Mouse (Mus musculus) kidney, postnatal 14 days (tissue): ENCODE data around the gene Gm20403.
A peak's percentile ranks its signal among the peaks of the same experiment; 100 is the strongest.
"Not testable (repeated sequence)": the region's sequence is repeated elsewhere in the genome, so short reads cannot be mapped to it uniquely, and the experiment has no call there.

Experiments
- DNase-seq: peaks from one replicate; pipeline ENCODE4 v3.0.0; 2022; ENCODE audit warnings: mixed read lengths

Gene Gm20403

DNA sequence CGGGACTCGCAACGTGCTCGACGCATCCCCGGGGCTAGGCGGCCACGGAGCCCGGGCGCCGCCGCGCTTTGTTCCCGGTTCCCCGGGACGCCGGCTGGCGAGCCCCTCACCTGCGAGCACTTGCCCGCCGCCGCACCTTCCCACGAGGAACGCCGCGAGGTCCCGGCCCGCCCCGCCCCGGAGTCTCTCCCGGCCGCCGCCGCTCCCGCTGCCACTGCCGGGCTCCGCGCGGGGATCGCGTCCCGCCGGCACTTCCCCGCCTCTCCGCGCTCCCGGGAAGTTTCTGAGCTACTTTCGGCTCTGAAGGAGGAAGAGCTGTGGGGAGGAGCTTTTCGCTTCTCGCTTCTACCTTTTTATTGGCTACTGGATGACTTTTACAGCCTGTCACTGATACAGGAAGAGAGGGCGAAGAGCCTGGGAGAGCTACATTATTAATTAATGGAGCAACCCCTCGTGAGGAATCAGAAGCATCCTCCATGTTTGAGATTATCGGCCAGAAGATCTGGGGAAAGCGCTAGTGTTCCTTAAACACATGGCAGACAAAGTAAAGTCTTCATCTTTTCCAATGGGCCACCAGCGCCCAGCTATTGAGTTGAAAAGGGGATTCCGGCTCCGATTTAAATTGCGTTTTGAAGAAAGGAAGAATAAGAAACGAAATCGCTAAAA is at the start of gene Gm20403:
TSS of gene Gm20403 (minus strand) at position 478 of the 666 bp plus-strand sequence.
- DNase-seq: peak; percentile 82

GRCm38 (mm10) chr12:55027088-55027487 is 40.8 kb upstream of the Gm20403 start:
- DNase-seq: no peak

DNA sequence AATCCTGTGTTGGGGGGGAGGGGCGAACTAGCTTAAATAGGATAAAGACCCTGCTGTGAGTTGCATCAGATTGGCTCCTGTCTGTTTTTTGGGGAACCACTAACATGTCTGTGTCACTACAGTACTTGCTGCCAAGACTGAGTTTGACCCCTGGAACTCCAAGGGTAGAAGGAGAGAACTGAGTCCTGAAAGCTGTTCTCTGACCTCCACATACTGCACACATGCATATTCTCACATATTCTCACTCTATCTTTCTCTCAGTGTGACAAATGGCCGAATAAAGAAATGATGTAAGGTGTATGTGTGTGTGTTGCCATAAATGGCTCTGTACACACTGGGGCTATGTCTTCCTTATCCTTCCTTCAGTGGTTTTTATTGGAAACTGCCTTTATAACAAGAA is 37.0 kb upstream of the Gm20403 start:
- no peak for DNase-seq

DNA sequence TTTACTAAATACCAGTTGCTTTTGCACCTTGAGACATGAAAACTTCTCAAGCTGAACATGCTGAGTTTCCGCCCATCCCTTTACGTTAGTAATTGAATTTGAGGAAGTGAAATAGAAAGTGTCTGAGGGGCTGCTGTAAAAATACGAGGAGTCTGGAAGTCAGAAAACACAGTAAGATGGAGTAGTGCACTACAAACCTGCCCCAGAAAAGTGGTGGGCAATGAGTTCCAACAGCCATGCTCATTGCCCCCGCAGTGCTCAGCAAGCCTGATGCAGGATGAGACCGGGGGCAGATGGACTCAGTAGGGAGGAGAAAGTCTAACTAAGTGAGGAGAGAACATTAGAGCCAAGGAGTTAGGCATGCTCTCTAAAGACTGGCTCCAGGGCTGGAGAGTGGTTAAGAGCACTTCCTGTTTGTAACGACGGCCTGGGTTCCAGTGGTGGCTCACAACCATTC is 33.1 kb upstream of the Gm20403 start:
- DNase-seq: no peak

GRCm38 (mm10) chr12:55017119-55017721 is 30.9 kb upstream of the Gm20403 start:
- no peak for DNase-seq

DNA sequence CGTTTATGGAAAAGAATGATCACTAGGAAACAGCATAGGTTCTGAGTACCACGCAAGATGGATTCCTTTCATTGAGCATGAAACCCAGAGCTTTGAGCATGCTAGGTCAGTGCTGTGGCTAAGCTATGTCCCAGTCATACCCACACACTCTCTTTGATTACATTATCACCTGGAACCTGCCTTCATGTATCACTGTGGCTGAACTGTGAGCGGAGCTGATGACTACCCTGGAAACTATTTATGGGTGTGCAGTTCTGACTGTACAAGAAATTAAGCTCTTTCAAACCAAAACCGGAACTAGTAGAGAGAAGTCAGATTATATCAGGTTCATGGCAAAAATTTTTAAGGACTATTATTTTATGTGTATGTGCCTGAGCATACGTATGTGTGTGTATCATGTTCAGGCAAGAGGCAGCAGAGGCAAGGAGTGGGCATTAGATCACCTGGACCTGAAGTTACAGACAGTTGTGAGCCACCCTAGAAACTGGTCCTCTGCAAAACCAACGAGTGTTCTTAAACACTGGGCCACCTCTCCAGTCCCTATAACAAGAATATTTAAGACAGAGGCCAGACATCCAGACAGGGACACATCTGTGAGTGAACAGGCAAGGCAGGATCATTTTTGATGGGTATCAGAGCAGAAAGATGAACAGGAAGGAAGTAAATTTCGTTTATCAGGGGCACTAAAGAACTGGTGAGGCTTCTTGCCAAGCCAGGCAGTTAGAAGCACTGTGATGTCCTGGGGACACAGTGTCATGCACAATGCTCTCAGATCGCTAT is 30.2 kb upstream of the Gm20403 start:
- no peak for DNase-seq

GRCm38 (mm10) chr12:55015428-55015827 is 29.1 kb upstream of the Gm20403 start:
- no peak for DNase-seq

- DNase-seq: no peak
Measured at GRCm38 (mm10) chr12:55013626-55014398, 27.5 kb upstream of the Gm20403 start, which contains the start of gene Baz1a. TSS of gene Baz1a (minus strand) at chr12:55014348.

- no peak for DNase-seq
Measured at GRCm38 (mm10) chr12:55013031-55013430, 26.7 kb upstream of the Gm20403 start.

DNA sequence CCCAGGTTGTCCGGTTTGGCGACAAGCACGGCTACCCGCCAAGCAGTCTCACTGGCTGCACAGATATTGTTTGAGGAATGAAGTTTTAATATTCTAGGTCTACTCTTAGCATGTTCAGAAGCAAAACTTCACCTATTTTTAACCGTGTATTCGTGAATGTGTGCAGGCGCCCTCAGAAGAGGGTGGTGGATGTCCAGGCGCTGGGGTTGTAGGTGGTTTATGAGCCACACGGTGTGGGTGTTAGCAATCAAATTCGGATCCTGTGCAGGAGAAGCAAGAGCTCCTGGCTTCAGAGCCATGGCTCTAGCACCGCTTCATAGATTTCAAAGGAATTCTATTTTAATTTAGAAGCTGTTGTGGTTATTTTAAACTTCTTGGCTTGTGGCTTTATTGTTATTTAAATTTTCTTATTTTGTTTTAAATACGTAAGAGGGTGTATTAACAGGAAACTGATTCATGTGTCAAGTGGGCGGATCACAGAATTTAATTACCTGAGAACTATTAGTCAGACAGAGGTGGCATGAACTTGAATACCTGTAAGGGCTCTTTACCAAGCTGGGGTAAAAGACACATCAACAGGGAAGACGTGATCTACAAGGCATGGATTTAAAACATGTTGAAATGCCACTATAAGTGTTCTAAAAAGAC is 21.2 kb upstream of the Gm20403 start:
- DNase-seq: no peak

GRCm38 (mm10) chr12:55006071-55006470 is 19.7 kb upstream of the Gm20403 start:
- DNase-seq: no peak

GRCm38 (mm10) chr12:55004396-55004795 is 18.1 kb upstream of the Gm20403 start:
- DNase-seq: no peak

- no peak for DNase-seq
Measured at GRCm38 (mm10) chr12:55003843-55004242, 17.5 kb upstream of the Gm20403 start.

GRCm38 (mm10) chr12:55002532-55002931 is 16.2 kb upstream of the Gm20403 start:
- not testable (repeated sequence) for DNase-seq

DNA sequence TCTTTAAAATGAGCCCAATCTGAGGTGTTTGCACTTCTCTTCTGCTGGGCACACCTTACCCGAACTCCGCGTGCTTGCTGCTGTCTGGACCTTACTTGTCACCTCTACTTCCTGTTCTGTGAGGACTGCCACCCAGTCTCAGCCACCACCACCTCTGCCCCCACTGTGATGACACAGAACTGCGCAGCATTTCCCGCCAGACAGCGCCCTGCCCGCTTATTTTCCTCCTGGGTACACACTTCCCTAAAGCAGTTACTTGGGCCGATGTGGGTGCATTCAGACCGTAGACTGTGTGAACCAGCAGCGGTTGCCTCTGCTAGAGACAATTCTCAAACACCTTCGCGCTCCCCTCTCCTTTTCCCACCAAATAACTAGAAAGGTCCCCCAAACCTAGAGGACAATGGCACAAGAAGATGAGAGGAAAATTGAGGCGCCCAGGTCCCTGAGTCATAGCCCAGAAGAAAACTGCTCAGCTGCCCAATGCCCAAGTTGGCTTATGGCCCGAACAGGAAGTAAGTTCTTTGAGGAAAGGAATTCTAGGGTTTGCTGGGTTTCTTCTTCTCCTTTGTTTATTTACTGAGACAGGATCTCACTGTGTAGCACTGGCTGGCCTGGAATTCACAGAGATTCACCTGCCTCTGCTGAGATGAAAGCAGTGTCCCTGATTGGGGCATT is 12.8 kb upstream of the Gm20403 start:
- DNase-seq: peak; percentile 20

GRCm38 (mm10) chr12:54998411-54998810 is 12.1 kb upstream of the Gm20403 start:
- DNase-seq: no peak

DNA sequence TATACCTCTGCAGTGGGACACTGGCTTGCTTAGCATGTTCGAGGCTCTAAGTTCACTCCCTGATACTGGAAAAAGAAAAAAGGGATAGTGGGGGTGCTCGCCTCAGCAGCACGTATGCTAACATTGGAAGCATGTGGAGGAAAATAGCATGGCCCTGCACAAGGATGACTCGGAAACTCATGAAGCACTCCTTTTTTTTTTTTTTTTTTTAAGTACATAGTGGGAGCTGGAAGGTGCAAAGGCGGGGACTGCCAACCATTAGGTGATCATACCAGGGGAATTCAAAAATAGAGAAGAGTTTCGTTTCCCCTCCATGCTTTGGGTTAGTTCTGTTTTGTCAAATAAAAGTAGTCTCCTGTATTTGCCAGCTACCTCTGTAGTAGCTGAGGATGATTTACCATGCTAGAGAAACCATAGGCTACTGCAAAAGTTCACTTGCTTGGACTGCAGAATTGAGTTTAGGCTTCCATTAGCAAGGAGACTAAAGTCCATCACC is 10.7 kb upstream of the Gm20403 start:
- DNase-seq: no peak

- no peak for DNase-seq
Measured at GRCm38 (mm10) chr12:54995965-54996364, 9.6 kb upstream of the Gm20403 start.

DNA sequence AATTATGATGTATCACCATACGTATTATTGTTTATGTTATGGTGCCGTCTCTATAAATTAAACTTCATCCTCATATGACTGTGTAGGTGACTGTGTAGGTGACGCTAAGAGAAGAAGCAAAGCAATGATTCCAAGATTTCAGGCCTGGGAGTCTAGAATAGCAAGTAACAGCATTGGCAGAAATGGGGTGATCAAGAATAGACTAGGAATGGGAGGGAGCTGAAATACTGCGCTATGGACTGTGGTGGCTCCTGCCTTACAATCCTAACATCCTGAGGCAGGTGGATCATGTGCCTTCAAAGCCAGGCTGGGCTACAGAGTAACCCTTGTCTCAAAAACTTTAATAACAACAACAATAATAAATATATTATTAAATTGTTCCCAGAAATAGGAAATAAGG is 8.1 kb upstream of the Gm20403 start:
- DNase-seq: no peak

DNA sequence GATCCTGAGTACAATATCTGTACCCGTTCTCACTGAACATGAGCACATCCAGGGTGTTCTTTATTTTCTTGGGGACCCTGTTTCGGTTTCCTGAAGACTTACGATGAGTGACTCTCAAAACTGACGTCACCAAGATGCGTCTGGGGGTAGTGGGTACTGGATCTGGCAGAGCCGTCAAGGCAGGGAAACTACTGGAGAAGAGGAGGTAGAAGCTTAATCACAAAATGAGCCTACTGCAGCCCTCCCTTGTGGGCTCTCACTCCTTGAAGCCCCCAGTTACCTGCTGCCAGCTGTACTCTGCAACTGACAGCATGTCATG is 7.7 kb upstream of the Gm20403 start:
- DNase-seq: no peak

DNA sequence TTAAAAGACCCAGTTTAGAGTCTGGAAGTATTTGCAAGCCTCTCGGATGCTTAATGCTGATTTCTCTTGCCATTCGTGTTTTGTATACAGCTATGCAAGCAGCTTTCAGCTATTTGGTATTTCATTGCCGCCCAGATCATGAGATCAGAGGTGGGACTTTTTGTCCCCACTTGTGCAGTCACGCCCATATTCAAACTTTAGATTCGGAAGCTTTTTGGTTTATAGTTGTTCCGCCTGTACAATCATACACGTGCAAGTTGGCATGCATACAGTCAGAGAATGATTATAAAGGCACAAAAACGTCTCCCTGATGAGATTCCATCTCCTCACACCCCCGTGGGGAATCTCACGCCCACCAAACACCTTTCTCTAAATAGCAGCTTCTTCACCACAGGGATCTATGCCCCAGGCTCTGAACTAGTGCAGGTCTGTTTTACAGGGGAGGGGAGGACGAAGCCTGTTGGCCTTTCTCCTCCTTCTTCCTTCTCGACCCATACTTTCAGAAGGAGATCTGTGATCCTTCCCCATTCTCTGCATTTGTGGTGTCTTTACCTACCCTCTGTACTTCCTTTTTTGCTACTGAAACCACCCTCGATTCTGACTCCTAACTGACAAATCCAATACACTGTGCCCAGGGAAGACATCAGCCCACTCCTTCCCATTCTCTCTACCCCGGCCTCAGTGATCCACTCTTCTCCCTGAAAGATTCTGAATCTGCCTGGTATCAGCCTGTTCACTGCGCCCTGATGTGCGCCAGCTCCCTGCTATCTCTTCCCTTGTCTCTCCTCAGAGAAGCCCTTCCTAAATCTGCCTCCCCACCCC is 7.1 kb upstream of the Gm20403 start:
- DNase-seq: no peak
